Mouse (Mus musculus): ENCODE measurements around the gene Ndst2. TPM values are rescaled to one million over a fixed set of nuclear protein-coding genes. Genes with fewer than 3 reads are reported as not detected.

Gene Ndst2
- 12.5 and 14.2 TPM in 2 replicates for polyA plus RNA-seq (2014; fragmentation: Nextera tagmentation; extraction: Ambion mirVana)

- Histone ChIP-seq H3K27me3 (replicated peaks; ENCODE audit: control insufficient read depth, insufficient read depth, low read length) (no peaks in the 10 kb centered on the region), H3K9me3 (replicated peaks; ENCODE audit: control insufficient read depth, low read length) (no peaks in the 10 kb centered on the region), H3K9ac (ENCODE audit: low read length) (peak within 1 kb of the TSS; percentile 84), H3K27ac (ENCODE audit: low read depth, low read length) (peak within 1 kb of the TSS; percentile 71), H3K36me3 (ENCODE audit: control insufficient read depth, insufficient read depth, low read length) (peaks cover 43% of the 10 kb centered on the region), H3K4me1 (ENCODE audit: control insufficient read depth, insufficient read depth, low read length) (peaks cover 5% of the 10 kb centered on the region; the same call in 1 of the 2 replicates), H3K4me2 (ENCODE audit: low read length) (peak within 1 kb of the TSS; percentile 85), H3K4me3 (ENCODE audit: low read depth, low read length) (peak within 1 kb of the TSS; percentile 75)
- DNase-seq (ENCODE audit: low spot score): peak; percentile 92
- ATAC-seq: peak; percentile 99
- WGBS: under 1% methylated on average over 81 of the region's 81 CpGs
Observed at GRCm38 (mm10) chr14:20733952-20734774, at the start of gene Ndst2. TSS of gene Ndst2 (minus strand) at chr14:20734562.

GRCm38 (mm10) chr14:20783526-20783925 lies 49.2 kb upstream of the Ndst2 start:
- ATAC-seq: no peak
- WGBS: 89% methylated on average over 6 of the region's 6 CpGs
- H3K27me3 ChIP-seq (replicated peaks; ENCODE audit: control insufficient read depth, insufficient read depth, low read length): no peaks in the 10 kb centered on the region
- DNase-seq (ENCODE audit: low spot score): no peak
- H3K36me3 ChIP-seq (ENCODE audit: control insufficient read depth, insufficient read depth, low read length): peaks cover 64% of the 10 kb centered on the region
- H3K27ac ChIP-seq (ENCODE audit: low read depth, low read length): no peak overlapping the region
- H3K4me1 ChIP-seq (ENCODE audit: control insufficient read depth, insufficient read depth, low read length): no peaks in the 10 kb centered on the region
- H3K4me2 ChIP-seq (ENCODE audit: low read length): no peak overlapping the region
- no peaks in the 10 kb centered on the region for H3K9me3 ChIP-seq (replicated peaks; ENCODE audit: control insufficient read depth, low read length)
- no peak overlapping the region for H3K4me3 ChIP-seq (ENCODE audit: low read depth, low read length)
- no peak overlapping the region for H3K9ac ChIP-seq (ENCODE audit: low read length)

GRCm38 (mm10) chr14:20782860-20783259 lies 48.5 kb upstream of the Ndst2 start:
- H3K27ac ChIP-seq (ENCODE audit: low read depth, low read length): no peak overlapping the region
- peaks cover 64% of the 10 kb centered on the region for H3K36me3 ChIP-seq (ENCODE audit: control insufficient read depth, insufficient read depth, low read length)
- 96% methylated on average over 7 of the region's 7 CpGs for WGBS

DNA sequence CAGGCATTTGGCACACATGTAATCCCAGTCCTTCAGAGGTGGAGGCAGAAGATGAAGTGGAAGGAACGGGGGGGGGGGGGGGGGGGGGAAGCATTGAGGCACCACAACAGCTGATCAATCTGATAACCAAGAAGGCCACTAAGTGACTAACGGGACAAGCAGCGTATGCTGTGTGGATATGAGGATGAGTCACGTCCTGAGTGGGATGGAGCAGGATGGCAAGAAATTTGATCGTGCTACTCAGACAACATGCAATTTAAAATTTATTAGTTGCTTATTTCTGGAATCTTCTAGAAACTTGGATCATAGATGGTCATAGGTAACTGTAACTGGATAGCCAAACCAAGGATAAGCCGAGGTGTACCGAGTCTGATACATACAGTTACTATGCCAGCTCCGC lies 45.9 kb upstream of the Ndst2 start:
- no peak overlapping the region for H3K4me3 ChIP-seq (ENCODE audit: low read depth, low read length)
- DNase-seq (ENCODE audit: low spot score) (no peak), ATAC-seq (no peak)
- peaks cover 65% of the 10 kb centered on the region for H3K36me3 ChIP-seq (ENCODE audit: control insufficient read depth, insufficient read depth, low read length)
- peaks cover 4% of the 10 kb centered on the region for H3K4me1 ChIP-seq (ENCODE audit: control insufficient read depth, insufficient read depth, low read length)
- H3K9ac ChIP-seq (ENCODE audit: low read length): no peak overlapping the region
- no peaks in the 10 kb centered on the region for H3K27me3 ChIP-seq (replicated peaks; ENCODE audit: control insufficient read depth, insufficient read depth, low read length)
- no peak overlapping the region for H3K4me2 ChIP-seq (ENCODE audit: low read length)
- no peak overlapping the region for H3K27ac ChIP-seq (ENCODE audit: low read depth, low read length)
- WGBS: 98% methylated on average over 8 of the region's 8 CpGs
- H3K9me3 ChIP-seq (replicated peaks; ENCODE audit: control insufficient read depth, low read length): no peaks in the 10 kb centered on the region

More at GRCm38 (mm10) chr14:20782860-20783259, 48.5 kb upstream of the Ndst2 start:
- Histone ChIP-seq H3K4me1 (ENCODE audit: control insufficient read depth, insufficient read depth, low read length) (no peaks in the 10 kb centered on the region), H3K9ac (ENCODE audit: low read length) (no peak overlapping the region), H3K4me3 (ENCODE audit: low read depth, low read length) (no peak overlapping the region), H3K9me3 (replicated peaks; ENCODE audit: control insufficient read depth, low read length) (no peaks in the 10 kb centered on the region), H3K4me2 (ENCODE audit: low read length) (no peak overlapping the region), H3K27me3 (replicated peaks; ENCODE audit: control insufficient read depth, insufficient read depth, low read length) (no peaks in the 10 kb centered on the region)
- DNase-seq (ENCODE audit: low spot score): no peak
- no peak for ATAC-seq

GRCm38 (mm10) chr14:20778496-20778895 lies 44.1 kb upstream of the Ndst2 start:
- ATAC-seq: no peak
- no peaks in the 10 kb centered on the region for H3K27me3 ChIP-seq (replicated peaks; ENCODE audit: control insufficient read depth, insufficient read depth, low read length)
- no peak for DNase-seq (ENCODE audit: low spot score)
- 86% methylated on average over 8 of the region's 8 CpGs for WGBS
- no peak overlapping the region for H3K4me2 ChIP-seq (ENCODE audit: low read length)
- no peaks in the 10 kb centered on the region for H3K9me3 ChIP-seq (replicated peaks; ENCODE audit: control insufficient read depth, low read length)
- H3K4me3 ChIP-seq (ENCODE audit: low read depth, low read length): no peak overlapping the region
- peaks cover 58% of the 10 kb centered on the region for H3K36me3 ChIP-seq (ENCODE audit: control insufficient read depth, insufficient read depth, low read length)
- no peak overlapping the region for H3K27ac ChIP-seq (ENCODE audit: low read depth, low read length)
- peaks cover 9% of the 10 kb centered on the region for H3K4me1 ChIP-seq (ENCODE audit: control insufficient read depth, insufficient read depth, low read length)
- H3K9ac ChIP-seq (ENCODE audit: low read length): no peak overlapping the region

DNA sequence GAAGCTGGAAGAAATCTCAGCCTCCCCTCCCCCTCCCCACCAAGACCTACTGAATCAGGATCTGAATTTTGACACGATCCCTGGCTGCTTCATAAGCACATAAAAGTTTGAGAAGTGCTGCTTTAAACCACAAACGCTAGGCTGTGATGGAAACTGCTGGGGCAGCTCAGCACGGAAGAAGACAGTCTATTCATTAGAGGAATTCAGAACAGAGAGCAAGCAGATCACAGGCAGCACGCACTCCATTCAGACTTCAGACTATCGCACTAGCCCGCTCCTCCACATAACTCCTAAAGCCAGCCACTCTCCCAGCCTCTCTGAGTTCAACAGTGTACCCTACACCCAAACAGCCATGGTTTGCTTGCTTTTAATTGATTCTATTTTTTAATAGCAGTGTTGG lies 41.3 kb upstream of the Ndst2 start:
- Histone ChIP-seq H3K27me3 (replicated peaks; ENCODE audit: control insufficient read depth, insufficient read depth, low read length) (no peaks in the 10 kb centered on the region), H3K4me2 (ENCODE audit: low read length) (no peak overlapping the region), H3K9me3 (replicated peaks; ENCODE audit: control insufficient read depth, low read length) (no peaks in the 10 kb centered on the region), H3K4me1 (ENCODE audit: control insufficient read depth, insufficient read depth, low read length) (peaks cover 9% of the 10 kb centered on the region), H3K36me3 (ENCODE audit: control insufficient read depth, insufficient read depth, low read length) (peaks cover 34% of the 10 kb centered on the region), H3K9ac (ENCODE audit: low read length) (no peak overlapping the region), H3K4me3 (ENCODE audit: low read depth, low read length) (no peak overlapping the region), H3K27ac (ENCODE audit: low read depth, low read length) (no peak overlapping the region)
- DNase-seq (ENCODE audit: low spot score) (peak; percentile 20), ATAC-seq (0 out of 2 replicates have a peak, but pooled peaks have one; percentile 15)
- WGBS: 17% methylated on average over 6 of the region's 6 CpGs

GRCm38 (mm10) chr14:20773410-20773809 lies 39.0 kb upstream of the Ndst2 start:
- WGBS: 29% methylated on average over 3 of the region's 3 CpGs
- H3K9me3 ChIP-seq (replicated peaks; ENCODE audit: control insufficient read depth, low read length): no peaks in the 10 kb centered on the region

GRCm38 (mm10) chr14:20772808-20773207 lies 38.4 kb upstream of the Ndst2 start:
- 86% methylated on average over 6 of the region's 6 CpGs for WGBS
- Histone ChIP-seq H3K4me2 (ENCODE audit: low read length) (no peak overlapping the region), H3K4me3 (ENCODE audit: low read depth, low read length) (no peak overlapping the region), H3K4me1 (ENCODE audit: control insufficient read depth, insufficient read depth, low read length) (peaks cover 9% of the 10 kb centered on the region), H3K27me3 (replicated peaks; ENCODE audit: control insufficient read depth, insufficient read depth, low read length) (no peaks in the 10 kb centered on the region), H3K27ac (ENCODE audit: low read depth, low read length) (no peak overlapping the region), H3K9me3 (replicated peaks; ENCODE audit: control insufficient read depth, low read length) (no peaks in the 10 kb centered on the region), H3K36me3 (ENCODE audit: control insufficient read depth, insufficient read depth, low read length) (peaks cover 29% of the 10 kb centered on the region), H3K9ac (ENCODE audit: low read length) (no peak overlapping the region)
- DNase-seq (ENCODE audit: low spot score) (no peak), ATAC-seq (no peak)

More at GRCm38 (mm10) chr14:20773410-20773809, 39.0 kb upstream of the Ndst2 start:
- H3K27me3 ChIP-seq (replicated peaks; ENCODE audit: control insufficient read depth, insufficient read depth, low read length): no peaks in the 10 kb centered on the region
- H3K4me1 ChIP-seq (ENCODE audit: control insufficient read depth, insufficient read depth, low read length): peaks cover 9% of the 10 kb centered on the region
- H3K4me2 ChIP-seq (ENCODE audit: low read length): no peak overlapping the region
- no peak overlapping the region for H3K27ac ChIP-seq (ENCODE audit: low read depth, low read length)
- H3K36me3 ChIP-seq (ENCODE audit: control insufficient read depth, insufficient read depth, low read length): peaks cover 29% of the 10 kb centered on the region
- ATAC-seq: no peak
- DNase-seq (ENCODE audit: low spot score): no peak
- no peak overlapping the region for H3K9ac ChIP-seq (ENCODE audit: low read length)
- no peak overlapping the region for H3K4me3 ChIP-seq (ENCODE audit: low read depth, low read length)

DNA sequence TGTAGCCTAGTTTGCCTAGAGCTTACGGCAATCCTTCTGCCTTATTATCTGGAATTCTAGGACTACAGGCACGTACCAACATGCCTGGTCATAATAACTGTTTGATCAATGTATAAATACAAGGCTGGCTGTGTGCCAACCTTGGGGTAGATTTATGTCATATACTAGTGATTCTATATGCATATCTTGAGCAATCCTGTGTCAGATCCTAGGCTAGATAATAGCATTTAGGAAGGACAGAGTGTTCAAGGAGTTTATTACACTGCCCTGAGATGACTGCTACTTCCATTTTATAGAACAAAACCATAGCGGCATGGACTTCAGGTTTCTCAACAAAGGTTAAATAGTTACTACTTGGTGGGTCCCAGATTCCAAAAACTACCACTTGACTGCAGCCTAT lies 37.6 kb upstream of the Ndst2 start:
- 91% methylated on average over 3 of the region's 3 CpGs for WGBS
- Histone ChIP-seq H3K4me1 (ENCODE audit: control insufficient read depth, insufficient read depth, low read length) (peaks cover 9% of the 10 kb centered on the region), H3K9me3 (replicated peaks; ENCODE audit: control insufficient read depth, low read length) (no peaks in the 10 kb centered on the region), H3K27ac (ENCODE audit: low read depth, low read length) (no peak overlapping the region), H3K4me3 (ENCODE audit: low read depth, low read length) (no peak overlapping the region), H3K27me3 (replicated peaks; ENCODE audit: control insufficient read depth, insufficient read depth, low read length) (no peaks in the 10 kb centered on the region), H3K36me3 (ENCODE audit: control insufficient read depth, insufficient read depth, low read length) (peaks cover 21% of the 10 kb centered on the region), H3K9ac (ENCODE audit: low read length) (no peak overlapping the region), H3K4me2 (ENCODE audit: low read length) (no peak overlapping the region)
- ATAC-seq: no peak
- DNase-seq (ENCODE audit: low spot score): no peak

All from forebrain, embryonic 14.5 days (tissue).